In genomic region chr19:43476063-43476462, GRCm38 (mm10) we compare ENCODE assay signal across 20 mouse cellular contexts. TPM values are rescaled to one million over a fixed set of nuclear protein-coding genes. Genes with fewer than 3 reads are reported as not detected.
DNase-seq lines count a peak whose midpoint lies in the region; ATAC-seq and TF ChIP-seq lines count a peak whose summit lies in the region.
"Had no signal": no experiment of that assay in that cellular context is flagged by ENCODE, and none has a peak within 500 bp of the region (broad histone marks: within the 10 kb centered on the region; RNA-seq: fewer than 3 reads in every experiment).

No protein-coding gene starts in this region.

- WGBS in cerebellum, adult 2 months = 50% methylated on average over 7 of the region's 7 CpGs
- WGBS in kidney, adult 2 months = 50% methylated on average over 7 of the region's 7 CpGs

- in situ Hi-C loops in Patski (cut with MboI; ENCODE audit: low pct_unique_long_range_greater_than_20kb) = loop anchor here (5.0 kb wide), 1 partner anchor 684 kb away; no protein-coding TSS in a partner anchor

- ATAC-seq in Patski = peak; percentile 64
- ATAC-seq: forebrain, embryonic 14.5 days; forebrain, postnatal 0 days; hindbrain, postnatal 0 days had no signal

- no peak for DNase-seq in cerebellum, adult 2 months
- no peak for DNase-seq in cerebellum, adult 11 months
- no peak for DNase-seq in kidney, adult 2 months
- no peak for DNase-seq in kidney, adult 8-10 months
- no peak for DNase-seq in layer of hippocampus, adult 2 months (ENCODE audit: low spot score in 2 of 2)
- no peak for DNase-seq in layer of hippocampus, postnatal 25 days (ENCODE audit: extremely low spot score in 1 of 2, low spot score in 1 of 2)
- no peak for DNase-seq in Patski (ENCODE audit: low read depth, low spot score)
- DNase-seq: cerebellum, adult 8-10 months; cerebellum, postnatal 10 days; embryo, embryonic 11 days; forebrain, postnatal 0 days; gastrocnemius, adult 2 months; gastrocnemius, postnatal 14 days; heart, adult 11 months; heart, postnatal 4 days had no signal

- peaks cover 26% of the 10 kb centered on the region for H3K4me1 ChIP-seq in cerebellum, adult 2 months (ENCODE audit: control insufficient read depth, insufficient read depth, low read length)
- H3K4me1 ChIP-seq in kidney, adult 2 months (ENCODE audit: control insufficient read depth, insufficient read depth, low read length) = peaks cover 7% of the 10 kb centered on the region; the same call in 1 of the 2 replicates

- no peak overlapping the region for H3K4me3 ChIP-seq in cerebellum, adult 2 months (replicated peaks; ENCODE audit: insufficient read depth, low read depth, low read length)
- H3K4me3 ChIP-seq in kidney, adult 2 months (ENCODE audit: insufficient read depth, low read depth, low read length) = no peak overlapping the region
- H3K4me3 ChIP-seq in layer of hippocampus, adult 2 months = no peak overlapping the region
- H3K4me3 ChIP-seq: embryonic facial prominence, embryonic 15.5 days; gastrocnemius, adult 2 months; heart, embryonic 15.5 days had no signal

- POLR2A ChIA-PET in Patski (lab: Charles Lee) = interaction anchor here (0.7 kb wide), 1 partner anchor 723 kb away, joined by 4 read pairs; no protein-coding TSS in a partner anchor

- peak overlapping the region; percentile 40 for H3K27ac ChIP-seq in cerebellum, adult 2 months (ENCODE audit: insufficient read depth, low read length)
- peak overlapping the region; percentile 47; the same call in 1 of the 2 replicates for H3K27ac ChIP-seq in kidney, adult 2 months (ENCODE audit: insufficient read depth, low read depth, low read length)
- peak overlapping the region; percentile 59 for H3K27ac ChIP-seq in layer of hippocampus, adult 2 months
- H3K27ac ChIP-seq: gastrocnemius, adult 2 months; heart, embryonic 15.5 days; hindbrain, embryonic 14.5 days; hindbrain, postnatal 0 days had no signal

- CTCF ChIA-PET in Patski (lab: Charles Lee) = no interaction called here

- H3K27me3 ChIP-seq in cerebellum, adult 2 months (ENCODE audit: control insufficient read depth, insufficient read depth, low read length) = no peaks in the 10 kb centered on the region
- no peaks in the 10 kb centered on the region for H3K27me3 ChIP-seq in kidney, adult 2 months (replicated peaks; ENCODE audit: control insufficient read depth, insufficient read depth, low read length)
- no peaks in the 10 kb centered on the region for H3K27me3 ChIP-seq in Patski
- H3K27me3 ChIP-seq: embryonic facial prominence, embryonic 15.5 days had no signal

- no peak for TF ChIP-seq POLR2A in cerebellum, adult 2 months (IDR thresholded peaks at IDR 0.05; ENCODE audit: borderline replicate concordance, insufficient read depth, low read length)
- no peak for TF ChIP-seq POLR2A in kidney, adult 2 months (IDR thresholded peaks at IDR 0.05; ENCODE audit: low read depth, low read length)

- no peaks in the 10 kb centered on the region; the same call in 1 of the 2 replicates for H3K36me3 ChIP-seq in kidney, adult 2 months (ENCODE audit: control insufficient read depth, insufficient read depth, low read length)
- H3K36me3 ChIP-seq: embryonic facial prominence, embryonic 15.5 days; heart, embryonic 15.5 days had no signal

- TF ChIP-seq CTCF in cerebellum, adult 2 months (IDR thresholded peaks at IDR 0.05; ENCODE audit: borderline replicate concordance, insufficient read depth, low read depth, low read length) = no peak
- TF ChIP-seq CTCF in kidney, adult 2 months (conservative IDR thresholded peaks at IDR 0.05; ENCODE audit: insufficient read depth, insufficient read length, low read depth, low read length) = no peak
- no peak for TF ChIP-seq CTCF in layer of hippocampus, adult 2 months (conservative IDR thresholded peaks at IDR 0.05)
- no peak for TF ChIP-seq CTCF in Patski (IDR thresholded peaks at IDR 0.05)

RNA-seq across cellular contexts. Expression of gene Cnnm1, which starts 35.8 kb away (rescaled TPM):
- polyA plus RNA-seq in cerebellum, adult 2 months (2012; rRNA removed) = 80.2 and 86.8 TPM in 2 replicates
- polyA plus RNA-seq in kidney, adult 2 months (2012; rRNA removed) = 6.0 and 7.4 TPM in 2 replicates
- 100 to 1,000 TPM; 113 to 115 TPM for total RNA-seq in layer of hippocampus, adult 2 months (2021)
- 100 to 1,000 TPM in 1 of 2 experiments, 10 to 100 TPM in 1; 94.0 to 102 TPM for total RNA-seq in layer of hippocampus, postnatal 25 days (2021)
- polyA plus RNA-seq in Patski (2021) = not detected

RNA-seq across cellular contexts. Expression of gene Got1, which starts 48.3 kb away (rescaled TPM):
- polyA plus RNA-seq in cerebellum, adult 2 months (2012; rRNA removed) = 501 and 528 TPM in 2 replicates
- 107 and 118 TPM in 2 replicates for polyA plus RNA-seq in kidney, adult 2 months (2012; rRNA removed)
- total RNA-seq in layer of hippocampus, adult 2 months (2021) = 100 to 1,000 TPM; 324 to 355 TPM
- 100 to 1,000 TPM; 310 to 324 TPM for total RNA-seq in layer of hippocampus, postnatal 25 days (2021)
- 311 TPM for polyA plus RNA-seq in Patski (2021)
